Mouse (Mus musculus): ENCODE data around the gene Bbs9. TPM values are rescaled to one million over a fixed set of nuclear protein-coding genes. Genes with fewer than 3 reads are reported as not detected.

Gene Bbs9
- polyA plus RNA-seq, 1 experiment from 2014 or later, result 18.4 TPM

DNA sequence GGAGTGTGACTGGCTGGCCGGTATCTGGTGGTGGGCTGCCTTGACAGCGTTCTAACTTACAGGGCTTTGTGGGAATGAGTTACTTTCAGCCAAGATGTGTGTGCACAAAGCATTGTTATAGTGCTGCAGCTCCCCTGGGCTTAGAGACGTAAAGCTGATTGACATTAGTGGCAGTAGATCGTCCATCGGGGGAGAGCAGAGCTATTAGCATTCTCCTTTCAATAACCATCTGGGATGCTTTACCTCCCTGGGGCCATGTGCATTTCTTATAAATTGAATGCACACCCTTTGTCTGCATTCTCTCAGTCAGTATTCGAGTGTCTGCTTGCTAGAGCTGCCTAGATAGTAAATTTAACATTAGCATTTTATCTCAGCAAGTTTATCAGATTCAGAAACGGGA is 214.7 kb downstream of the Bbs9 start:
- ATAC-seq (replicated peaks; ENCODE audit: low FRiP score), result no peak
- 40% methylated on average over 7 of the region's 7 CpGs for WGBS

DNA sequence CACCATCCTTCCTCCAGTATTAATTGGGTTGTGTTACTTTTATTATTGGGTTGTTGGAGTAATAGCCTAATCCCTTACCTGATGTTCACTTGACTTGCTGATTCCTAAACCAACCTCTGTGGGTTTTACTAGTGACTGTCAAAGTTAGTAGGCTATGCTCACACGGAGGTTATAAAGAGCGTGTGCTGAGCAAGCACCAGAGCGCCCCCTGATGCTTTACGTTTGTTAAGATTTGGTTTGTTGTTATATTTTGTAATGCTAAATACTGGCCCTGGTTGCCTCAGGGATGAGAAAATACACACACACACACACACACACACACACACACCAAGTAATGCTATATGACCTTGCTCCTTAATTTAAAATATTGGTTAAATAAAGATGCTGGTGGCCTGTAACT is 219.9 kb downstream of the Bbs9 start:
- H3K4me2 ChIP-seq (ENCODE audit: low read depth, low read length, severe bottlenecking), result no peak overlapping the region
- ATAC-seq (replicated peaks; ENCODE audit: low FRiP score) (no peak), DNase-seq (ENCODE audit: low spot score) (no peak)
- no peak overlapping the region for H3K9ac ChIP-seq (ENCODE audit: low read length)
- WGBS, result 93% methylated on average over 4 of the region's 4 CpGs
- H3K4me3 ChIP-seq (ENCODE audit: low read depth, low read length), result no peak overlapping the region
- H3K4me1 ChIP-seq (replicated peaks; ENCODE audit: control insufficient read depth, insufficient read depth, low read length), result no peaks in the 10 kb centered on the region
- no peaks in the 10 kb centered on the region for H3K27me3 ChIP-seq (ENCODE audit: control insufficient read depth, insufficient read depth, low read length)
- no peaks in the 10 kb centered on the region for H3K9me3 ChIP-seq (ENCODE audit: control insufficient read depth, low read length)
- no peaks in the 10 kb centered on the region for H3K36me3 ChIP-seq (ENCODE audit: control insufficient read depth, insufficient read depth, low read length)
- no peak overlapping the region for H3K27ac ChIP-seq (ENCODE audit: low read depth, low read length)

More for the DNA sequence above, 214.7 kb downstream of the Bbs9 start:
- no peak overlapping the region for H3K27ac ChIP-seq (ENCODE audit: low read depth, low read length)
- no peak for DNase-seq (ENCODE audit: low spot score)
- H3K27me3 ChIP-seq (ENCODE audit: control insufficient read depth, insufficient read depth, low read length), result no peaks in the 10 kb centered on the region
- H3K4me1 ChIP-seq (replicated peaks; ENCODE audit: control insufficient read depth, insufficient read depth, low read length), result no peaks in the 10 kb centered on the region
- no peak overlapping the region for H3K4me2 ChIP-seq (ENCODE audit: low read depth, low read length, severe bottlenecking)
- no peak overlapping the region for H3K4me3 ChIP-seq (ENCODE audit: low read depth, low read length)
- no peak overlapping the region for H3K9ac ChIP-seq (ENCODE audit: low read length)
- no peaks in the 10 kb centered on the region for H3K36me3 ChIP-seq (ENCODE audit: control insufficient read depth, insufficient read depth, low read length)
- no peaks in the 10 kb centered on the region for H3K9me3 ChIP-seq (ENCODE audit: control insufficient read depth, low read length)

DNA sequence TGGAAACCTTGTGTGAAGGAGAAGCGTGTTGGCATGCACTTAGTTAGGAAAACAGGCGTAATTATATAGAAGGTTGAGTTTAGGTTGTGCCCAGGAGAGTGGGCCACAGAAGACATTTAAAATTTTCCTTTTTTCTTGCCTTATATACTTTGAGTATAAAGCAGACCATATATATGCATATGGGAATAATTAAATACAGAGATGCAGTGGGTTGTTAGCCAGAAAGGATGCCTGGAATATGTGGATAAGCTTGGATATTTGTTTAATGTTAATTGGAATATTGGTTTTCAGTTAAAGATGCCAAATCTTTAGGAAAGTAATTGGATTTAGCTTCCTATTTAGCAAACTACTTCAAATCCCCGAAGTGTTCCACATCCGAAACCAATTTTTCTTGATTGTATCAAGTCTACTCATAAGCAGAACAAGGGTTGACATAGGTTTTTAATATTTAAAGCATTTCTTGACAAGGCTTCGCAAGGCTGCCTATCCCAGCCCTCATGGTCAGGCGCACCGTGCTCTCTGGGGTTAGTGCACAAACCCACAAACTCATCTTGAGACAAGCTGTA is 221.4 kb downstream of the Bbs9 start:
- H3K27me3 ChIP-seq (ENCODE audit: control insufficient read depth, insufficient read depth, low read length), result no peaks in the 10 kb centered on the region
- H3K4me1 ChIP-seq (replicated peaks; ENCODE audit: control insufficient read depth, insufficient read depth, low read length), result no peaks in the 10 kb centered on the region
- H3K9ac ChIP-seq (ENCODE audit: low read length), result no peak overlapping the region
- H3K9me3 ChIP-seq (ENCODE audit: control insufficient read depth, low read length), result no peaks in the 10 kb centered on the region
- DNase-seq (ENCODE audit: low spot score), result no peak
- H3K36me3 ChIP-seq (ENCODE audit: control insufficient read depth, insufficient read depth, low read length), result no peaks in the 10 kb centered on the region
- no peak overlapping the region for H3K4me3 ChIP-seq (ENCODE audit: low read depth, low read length)
- no peak overlapping the region for H3K4me2 ChIP-seq (ENCODE audit: low read depth, low read length, severe bottlenecking)
- no peak overlapping the region for H3K27ac ChIP-seq (ENCODE audit: low read depth, low read length)
- WGBS, result 92% methylated on average over 7 of the region's 7 CpGs
- no peak for ATAC-seq (replicated peaks; ENCODE audit: low FRiP score)

DNA sequence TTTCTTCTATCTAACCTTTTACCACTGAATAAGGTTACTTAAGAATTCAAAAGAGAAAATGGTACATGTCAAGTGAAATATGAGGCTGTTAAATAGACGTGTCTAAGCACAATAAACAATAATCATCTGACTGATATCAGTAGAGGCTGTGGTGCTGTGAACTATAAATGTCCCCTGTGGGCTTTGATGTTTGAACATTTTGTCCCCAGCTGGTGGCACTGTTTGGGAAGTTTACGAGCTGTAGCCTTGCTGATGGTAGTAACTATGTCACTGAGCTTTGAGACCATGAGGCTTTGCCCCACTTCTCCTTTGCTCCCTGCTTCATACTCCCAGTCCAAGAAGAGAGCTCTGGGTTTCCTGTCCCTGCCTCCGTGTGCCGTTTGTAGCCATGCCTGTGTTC is 222.3 kb downstream of the Bbs9 start:
- 58% methylated on average over 4 of the region's 4 CpGs for whole genome bisulfite sequencing
- Histone ChIP-seq H3K4me2 (ENCODE audit: low read depth, low read length, severe bottlenecking) (no peak overlapping the region), H3K4me1 (replicated peaks; ENCODE audit: control insufficient read depth, insufficient read depth, low read length) (no peaks in the 10 kb centered on the region), H3K4me3 (ENCODE audit: low read depth, low read length) (no peak overlapping the region), H3K9me3 (ENCODE audit: control insufficient read depth, low read length) (no peaks in the 10 kb centered on the region), H3K27me3 (ENCODE audit: control insufficient read depth, insufficient read depth, low read length) (no peaks in the 10 kb centered on the region), H3K9ac (ENCODE audit: low read length) (no peak overlapping the region), H3K27ac (ENCODE audit: low read depth, low read length) (no peak overlapping the region), H3K36me3 (ENCODE audit: control insufficient read depth, insufficient read depth, low read length) (no peaks in the 10 kb centered on the region)
- DNase-seq (ENCODE audit: low spot score), result no peak
- no peak for ATAC-seq (replicated peaks; ENCODE audit: low FRiP score)

DNA sequence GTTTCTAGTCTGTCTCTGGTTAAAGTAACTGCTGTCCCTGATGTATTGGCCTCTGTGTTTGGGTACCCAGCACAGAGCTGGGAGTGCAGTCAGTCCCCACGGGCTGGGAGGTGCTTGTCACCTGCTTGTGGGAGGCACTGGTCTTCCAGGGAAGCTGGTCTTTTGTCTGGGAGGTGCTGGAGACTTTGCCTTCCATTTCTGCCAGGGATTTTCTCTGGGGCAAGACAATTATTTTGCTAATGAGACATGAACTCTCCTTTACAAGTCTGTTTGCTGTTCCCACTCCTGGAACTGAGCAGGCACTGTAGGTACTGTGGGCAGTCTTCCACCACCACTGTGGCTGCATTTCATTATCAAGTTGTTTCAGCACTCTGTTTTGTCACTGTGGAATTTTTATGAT is 223.0 kb downstream of the Bbs9 start:
- H3K27ac ChIP-seq (ENCODE audit: low read depth, low read length), result no peak overlapping the region
- no peak overlapping the region for H3K4me3 ChIP-seq (ENCODE audit: low read depth, low read length)
- no peaks in the 10 kb centered on the region for H3K36me3 ChIP-seq (ENCODE audit: control insufficient read depth, insufficient read depth, low read length)
- WGBS, result 0% methylated on average over 1 of the region's 1 CpGs
- DNase-seq (ENCODE audit: low spot score) (no peak), ATAC-seq (replicated peaks; ENCODE audit: low FRiP score) (no peak)
- H3K9me3 ChIP-seq (ENCODE audit: control insufficient read depth, low read length), result peaks cover under 1% of the 10 kb centered on the region; the same call in 1 of the 2 replicates
- H3K4me2 ChIP-seq (ENCODE audit: low read depth, low read length, severe bottlenecking), result no peak overlapping the region
- H3K27me3 ChIP-seq (ENCODE audit: control insufficient read depth, insufficient read depth, low read length), result no peaks in the 10 kb centered on the region
- H3K4me1 ChIP-seq (replicated peaks; ENCODE audit: control insufficient read depth, insufficient read depth, low read length), result no peaks in the 10 kb centered on the region
- no peak overlapping the region for H3K9ac ChIP-seq (ENCODE audit: low read length)

DNA sequence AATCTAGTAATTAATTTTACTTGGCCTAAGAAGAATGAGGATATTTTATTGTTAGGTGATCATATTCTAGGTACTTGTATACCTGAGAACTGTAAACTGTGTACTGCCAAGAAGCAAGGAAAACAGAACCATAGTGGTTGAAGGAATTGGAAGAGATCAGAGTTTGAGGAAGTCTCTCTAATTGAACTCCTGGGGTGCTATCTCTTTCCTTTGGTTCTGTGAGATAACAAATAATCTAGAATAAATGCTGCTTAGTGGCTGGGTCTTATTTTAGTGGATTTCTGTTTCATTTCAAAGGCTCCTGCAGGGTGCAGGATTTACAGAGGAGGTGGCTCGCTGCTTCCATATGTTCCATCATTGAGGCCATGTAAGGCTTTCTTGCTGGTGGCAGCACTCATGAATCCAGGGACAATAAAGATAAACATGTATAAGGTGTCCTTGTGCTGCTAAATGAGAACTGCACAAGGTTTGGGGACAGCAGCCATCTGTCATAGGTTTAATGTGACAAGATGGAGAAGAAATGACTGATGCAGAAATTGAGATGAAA is 226.6 kb downstream of the Bbs9 start:
- DNase-seq (ENCODE audit: low spot score) (no peak), ATAC-seq (replicated peaks; ENCODE audit: low FRiP score) (no peak)
- H3K4me1 ChIP-seq (replicated peaks; ENCODE audit: control insufficient read depth, insufficient read depth, low read length), result peaks cover 5% of the 10 kb centered on the region
- H3K27me3 ChIP-seq (ENCODE audit: control insufficient read depth, insufficient read depth, low read length), result no peaks in the 10 kb centered on the region
- no peak overlapping the region for H3K9ac ChIP-seq (ENCODE audit: low read length)
- 75% methylated on average over 1 of the region's 1 CpGs for WGBS
- H3K36me3 ChIP-seq (ENCODE audit: control insufficient read depth, insufficient read depth, low read length), result no peaks in the 10 kb centered on the region
- no peak overlapping the region for H3K4me2 ChIP-seq (ENCODE audit: low read depth, low read length, severe bottlenecking)
- no peak overlapping the region for H3K4me3 ChIP-seq (ENCODE audit: low read depth, low read length)
- peaks cover 5% of the 10 kb centered on the region; the same call in 1 of the 2 replicates for H3K9me3 ChIP-seq (ENCODE audit: control insufficient read depth, low read length)
- no peak overlapping the region for H3K27ac ChIP-seq (ENCODE audit: low read depth, low read length)

DNA sequence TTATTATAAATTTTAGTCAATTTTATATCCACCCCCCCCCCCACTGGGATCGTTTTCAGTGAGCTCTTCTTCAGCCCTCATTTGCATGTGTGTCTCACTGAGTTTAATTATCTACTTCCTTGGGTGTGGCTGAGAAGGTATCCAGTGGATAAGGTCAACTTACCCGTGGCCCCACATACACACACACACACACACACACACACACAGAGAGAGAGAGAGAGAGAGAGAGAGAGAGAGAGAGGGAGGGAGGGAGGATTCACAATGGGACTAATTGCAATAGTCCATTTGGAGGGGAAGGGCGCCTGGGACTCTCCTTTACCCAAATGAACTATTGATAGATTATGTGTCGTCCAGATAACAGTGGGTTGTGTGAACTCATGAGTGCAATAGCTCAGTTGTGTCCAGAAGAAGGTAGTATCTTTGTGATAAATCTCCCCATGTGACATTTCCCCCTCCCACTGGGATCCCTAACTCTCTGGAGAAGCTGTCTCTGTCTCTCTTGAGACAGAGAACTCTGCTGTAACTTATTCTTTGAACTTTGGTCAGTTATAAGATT is 227.4 kb downstream of the Bbs9 start:
- Histone ChIP-seq H3K36me3 (ENCODE audit: control insufficient read depth, insufficient read depth, low read length) (no peaks in the 10 kb centered on the region), H3K27me3 (ENCODE audit: control insufficient read depth, insufficient read depth, low read length) (no peaks in the 10 kb centered on the region), H3K9me3 (ENCODE audit: control insufficient read depth, low read length) (peaks cover 5% of the 10 kb centered on the region; the same call in 1 of the 2 replicates), H3K27ac (ENCODE audit: low read depth, low read length) (no peak overlapping the region), H3K4me1 (replicated peaks; ENCODE audit: control insufficient read depth, insufficient read depth, low read length) (peaks cover 5% of the 10 kb centered on the region), H3K9ac (ENCODE audit: low read length) (no peak overlapping the region), H3K4me3 (ENCODE audit: low read depth, low read length) (no peak overlapping the region), H3K4me2 (ENCODE audit: low read depth, low read length, severe bottlenecking) (no peak overlapping the region)
- DNase-seq (ENCODE audit: low spot score), result no peak
- 90% methylated on average over 4 of the region's 4 CpGs for WGBS
- ATAC-seq (replicated peaks; ENCODE audit: low FRiP score), result no peak

DNA sequence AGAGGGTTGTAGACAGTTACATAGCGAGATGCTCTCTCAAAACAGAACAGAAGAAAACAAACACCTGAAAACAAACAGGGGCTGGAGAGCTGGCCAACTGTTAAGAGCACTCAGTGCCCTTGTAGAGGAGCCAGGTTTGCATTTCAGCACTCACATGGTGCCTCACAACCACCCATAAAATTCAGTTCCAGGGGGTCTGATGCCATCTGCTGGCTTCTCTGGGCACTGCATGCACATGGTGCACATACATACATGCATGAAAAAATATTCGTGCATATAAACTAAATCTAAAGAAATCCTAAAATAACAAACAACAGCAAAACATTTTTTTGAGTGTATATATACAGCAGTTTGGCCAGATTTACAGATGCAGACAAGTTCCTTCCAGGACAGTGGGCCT is 228.0 kb downstream of the Bbs9 start:
- H3K9ac ChIP-seq (ENCODE audit: low read length), result no peak overlapping the region
- no peak for ATAC-seq (replicated peaks; ENCODE audit: low FRiP score)
- no peak overlapping the region for H3K27ac ChIP-seq (ENCODE audit: low read depth, low read length)
- H3K4me1 ChIP-seq (replicated peaks; ENCODE audit: control insufficient read depth, insufficient read depth, low read length), result peaks cover 6% of the 10 kb centered on the region
- WGBS, result 93% methylated on average over 2 of the region's 2 CpGs
- H3K9me3 ChIP-seq (ENCODE audit: control insufficient read depth, low read length), result peaks cover 5% of the 10 kb centered on the region; the same call in 1 of the 2 replicates
- DNase-seq (ENCODE audit: low spot score), result no peak
- no peak overlapping the region for H3K4me2 ChIP-seq (ENCODE audit: low read depth, low read length, severe bottlenecking)
- no peaks in the 10 kb centered on the region for H3K27me3 ChIP-seq (ENCODE audit: control insufficient read depth, insufficient read depth, low read length)
- H3K4me3 ChIP-seq (ENCODE audit: low read depth, low read length), result no peak overlapping the region
- H3K36me3 ChIP-seq (ENCODE audit: control insufficient read depth, insufficient read depth, low read length), result no peaks in the 10 kb centered on the region

Measured in forebrain, embryonic 11.5 days (tissue).